Mouse (Mus musculus): Measurements from ENCODE around the gene Prune2.

Gene Prune2

GRCm38 (mm10) chr19:17006220-17006907 lies 50.4 kb downstream of the Prune2 start:
- no peak for DNase-seq (ENCODE audit: low spot score in 2 of 2)

DNA sequence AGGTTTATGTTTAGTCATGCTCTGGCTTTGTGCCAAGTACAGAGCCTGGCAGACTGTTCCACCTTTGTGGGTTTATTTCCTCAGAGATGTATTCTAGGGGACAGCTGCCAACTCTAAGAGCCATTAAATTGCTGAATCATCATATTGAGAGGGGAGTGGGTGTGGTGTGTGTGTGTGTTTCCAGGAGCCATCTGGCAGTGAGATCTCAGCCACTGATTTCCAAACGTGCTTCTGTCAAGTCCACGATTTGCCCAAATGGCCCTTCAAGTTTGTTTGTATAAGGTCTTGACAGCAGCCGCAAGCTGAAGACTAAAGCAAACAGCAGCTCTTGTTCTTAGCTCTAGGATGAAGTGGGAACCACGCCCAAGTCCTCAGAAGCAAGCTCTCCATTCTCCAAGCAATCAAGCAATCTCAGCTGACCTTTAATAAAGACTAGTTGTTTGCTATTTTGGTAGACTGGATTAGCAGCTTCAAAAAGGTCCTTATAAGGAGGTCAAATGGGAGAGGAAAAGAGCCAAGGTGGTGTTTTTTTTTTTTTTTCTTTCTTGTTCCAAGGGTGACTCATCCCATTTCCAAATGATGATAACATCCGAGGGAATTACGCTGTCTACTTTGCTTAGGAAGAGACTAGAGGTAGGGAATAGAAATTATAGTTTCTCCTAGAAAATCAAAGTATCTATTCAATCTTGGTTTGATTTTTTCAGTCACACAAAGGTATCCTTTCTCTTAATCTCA lies 55.5 kb downstream of the Prune2 start:
- peak; percentile 48 to 64 for DNase-seq (ENCODE audit: low spot score in 2 of 2)

GRCm38 (mm10) chr19:17013085-17013484 lies 57.2 kb downstream of the Prune2 start:
- no peak for DNase-seq (ENCODE audit: low spot score in 2 of 2)

GRCm38 (mm10) chr19:17014337-17015124 lies 58.6 kb downstream of the Prune2 start:
- DNase-seq (ENCODE audit: low spot score in 2 of 2), result no peak

- DNase-seq (ENCODE audit: low spot score in 2 of 2), result no peak
These were observed 68.8 kb downstream of the Prune2 start for GRCm38 (mm10) chr19:17024748-17025147.

GRCm38 (mm10) chr19:17030276-17030675 lies 74.4 kb downstream of the Prune2 start:
- peak; percentile 57 to 61 for DNase-seq (ENCODE audit: low spot score in 2 of 2)

DNA sequence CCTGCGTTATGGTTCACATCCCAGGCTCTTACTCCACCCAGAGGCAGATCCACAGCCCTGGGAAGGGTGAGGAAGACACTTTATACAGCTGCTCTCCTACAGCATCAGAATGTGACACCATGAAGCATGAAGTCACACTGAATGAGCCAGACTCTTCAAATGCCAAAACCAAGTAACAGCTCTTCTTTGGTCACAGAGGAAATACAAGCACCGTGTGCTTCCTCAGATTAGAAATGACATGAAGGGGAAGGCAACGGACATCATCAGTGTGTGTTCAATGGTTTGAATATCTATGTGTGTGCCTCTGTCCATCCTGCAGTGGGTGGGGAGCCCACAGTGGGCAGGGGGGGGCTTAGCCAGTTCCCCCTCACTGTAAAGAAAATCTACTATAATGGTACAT lies 76.4 kb downstream of the Prune2 start:
- DNase-seq (ENCODE audit: low spot score in 2 of 2), result no peak

GRCm38 (mm10) chr19:17046961-17047360 lies 91.0 kb downstream of the Prune2 start:
- no peak for DNase-seq (ENCODE audit: low spot score in 2 of 2)

- DNase-seq (ENCODE audit: low spot score in 2 of 2), result no peak
These were observed 100.0 kb downstream of the Prune2 start for GRCm38 (mm10) chr19:17055892-17056291.

DNA sequence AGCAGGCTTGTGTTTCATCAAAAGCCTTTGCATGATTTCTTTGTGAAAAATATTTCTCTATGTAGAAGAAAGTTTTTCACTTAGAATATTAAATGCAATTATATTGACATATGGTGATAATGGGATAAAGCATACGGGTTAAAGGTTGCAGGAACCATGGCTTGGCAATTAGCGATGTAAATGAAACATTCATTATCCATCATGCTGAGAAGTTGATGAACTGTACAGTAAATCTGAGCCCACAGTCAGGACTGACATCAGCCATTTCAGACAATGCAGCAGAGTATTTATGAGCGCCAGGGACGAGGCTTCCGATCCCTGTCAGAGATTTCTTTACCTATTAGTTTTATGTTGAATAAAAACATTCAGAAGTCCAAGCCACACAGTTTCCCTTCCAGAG lies 104.2 kb downstream of the Prune2 start:
- no peak for DNase-seq (ENCODE audit: low spot score in 2 of 2)

DNA sequence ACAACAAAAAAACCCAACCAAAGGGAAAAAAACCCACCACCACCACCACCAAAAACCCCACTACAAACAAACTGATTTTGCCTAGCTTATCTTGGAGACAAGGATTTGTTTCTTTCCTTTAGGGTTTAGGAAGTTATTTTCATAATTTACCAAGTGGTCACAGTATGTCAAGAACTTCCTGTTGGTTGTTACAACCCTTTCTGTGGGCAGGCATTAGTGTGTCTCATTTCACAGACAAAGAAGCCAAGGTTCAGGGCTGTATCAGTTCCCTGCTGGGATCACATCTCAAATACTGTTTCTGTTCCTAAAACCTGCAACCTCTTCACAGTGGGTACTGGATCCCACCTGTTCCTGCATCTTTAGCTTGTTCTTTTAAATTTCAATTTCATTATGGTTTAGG lies 108.5 kb downstream of the Prune2 start:
- DNase-seq (ENCODE audit: low spot score in 2 of 2), result no peak

DNA sequence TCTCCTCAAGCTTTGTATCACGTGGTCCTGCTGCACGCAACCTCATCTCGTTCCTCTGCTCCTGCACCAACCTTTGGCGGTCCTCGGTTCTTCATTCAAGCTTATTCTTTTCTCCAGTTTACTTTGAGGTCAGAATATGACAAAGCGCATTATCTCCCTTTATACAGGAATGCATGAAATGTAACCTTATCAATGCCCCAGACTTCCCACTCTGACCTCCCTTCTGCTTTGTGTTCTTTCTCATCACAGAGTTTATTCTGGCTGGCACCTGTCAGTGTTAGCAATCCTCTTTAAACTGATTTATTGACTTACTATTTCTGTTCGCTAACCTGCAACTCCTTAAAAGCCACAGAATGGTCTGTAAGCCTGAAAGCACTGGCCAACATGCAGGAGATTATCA lies 113.1 kb downstream of the Prune2 start:
- DNase-seq (ENCODE audit: low spot score in 2 of 2), result no peak

- no peak for DNase-seq (ENCODE audit: low spot score in 2 of 2)
These were observed 115.3 kb downstream of the Prune2 start for GRCm38 (mm10) chr19:17071205-17071604.

DNA sequence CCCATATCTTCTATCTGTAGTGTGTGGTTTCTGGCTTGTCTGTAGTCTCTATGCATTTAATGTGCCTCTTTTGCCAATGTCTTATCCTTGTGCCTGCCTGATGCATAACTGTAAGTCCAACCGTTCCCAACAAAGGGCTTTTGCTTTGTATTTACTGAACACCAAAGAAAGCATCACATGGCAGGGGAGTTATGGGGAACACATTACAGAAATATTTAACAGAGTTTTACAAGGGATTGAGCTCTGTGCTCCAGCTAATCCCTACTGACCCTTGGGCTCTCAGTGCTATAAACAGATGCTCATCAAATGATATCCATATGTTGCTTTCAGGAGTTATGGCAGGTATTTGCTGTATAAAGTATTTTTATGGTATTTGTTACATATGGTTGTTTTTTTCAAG lies 116.3 kb downstream of the Prune2 start:
- DNase-seq (ENCODE audit: low spot score in 2 of 2), result no peak

- no peak for DNase-seq (ENCODE audit: low spot score in 2 of 2)
These were observed 122.9 kb downstream of the Prune2 start for GRCm38 (mm10) chr19:17078643-17079316.

DNA sequence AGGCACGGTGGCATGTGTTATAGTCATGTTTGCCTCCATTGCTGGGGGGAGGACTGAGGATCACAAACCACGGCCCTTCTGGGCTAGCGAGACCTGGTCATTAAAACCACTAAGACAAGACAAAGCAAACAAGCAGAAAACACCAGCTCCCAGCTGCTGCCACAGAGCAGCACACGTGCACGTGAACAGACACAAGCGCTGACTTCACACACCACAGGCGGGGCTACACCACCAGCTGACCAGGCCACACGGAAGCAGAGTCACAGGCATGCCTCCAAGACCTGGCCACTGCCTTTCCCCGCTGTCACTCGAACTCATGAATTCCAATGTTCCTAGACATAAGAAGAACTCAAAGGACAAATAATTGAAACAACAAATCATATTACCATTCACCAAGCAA lies 125.5 kb downstream of the Prune2 start:
- DNase-seq (ENCODE audit: low spot score in 2 of 2), result no peak

DNA sequence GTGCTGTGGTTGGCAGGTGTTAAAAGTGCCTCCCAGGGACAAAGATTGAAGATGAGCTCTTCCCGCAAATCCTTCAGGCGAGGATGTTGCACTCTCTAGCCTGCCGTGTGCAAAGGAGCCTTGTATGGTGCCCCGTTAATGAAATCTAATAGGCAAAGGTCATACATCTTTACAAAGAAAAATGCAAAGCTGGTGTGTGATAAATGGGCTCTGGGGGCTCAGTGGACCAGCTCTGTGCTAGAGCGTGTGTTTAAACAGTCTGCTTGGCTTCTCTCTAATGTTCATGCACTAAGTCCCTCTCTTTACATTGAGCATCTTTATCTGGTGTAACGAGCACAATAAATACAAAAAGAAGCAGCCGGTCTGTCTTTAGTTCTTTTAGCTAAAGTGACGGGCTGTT lies 138.1 kb downstream of the Prune2 start:
- no peak for DNase-seq (ENCODE audit: low spot score in 2 of 2)

GRCm38 (mm10) chr19:17096338-17096737 lies 140.4 kb downstream of the Prune2 start:
- DNase-seq (ENCODE audit: low spot score in 2 of 2), result no peak

GRCm38 (mm10) chr19:17097210-17097609 lies 141.3 kb downstream of the Prune2 start:
- no peak for DNase-seq (ENCODE audit: low spot score in 2 of 2)

GRCm38 (mm10) chr19:17108782-17109181 lies 152.9 kb downstream of the Prune2 start:
- no peak for DNase-seq (ENCODE audit: low spot score in 2 of 2)

DNA sequence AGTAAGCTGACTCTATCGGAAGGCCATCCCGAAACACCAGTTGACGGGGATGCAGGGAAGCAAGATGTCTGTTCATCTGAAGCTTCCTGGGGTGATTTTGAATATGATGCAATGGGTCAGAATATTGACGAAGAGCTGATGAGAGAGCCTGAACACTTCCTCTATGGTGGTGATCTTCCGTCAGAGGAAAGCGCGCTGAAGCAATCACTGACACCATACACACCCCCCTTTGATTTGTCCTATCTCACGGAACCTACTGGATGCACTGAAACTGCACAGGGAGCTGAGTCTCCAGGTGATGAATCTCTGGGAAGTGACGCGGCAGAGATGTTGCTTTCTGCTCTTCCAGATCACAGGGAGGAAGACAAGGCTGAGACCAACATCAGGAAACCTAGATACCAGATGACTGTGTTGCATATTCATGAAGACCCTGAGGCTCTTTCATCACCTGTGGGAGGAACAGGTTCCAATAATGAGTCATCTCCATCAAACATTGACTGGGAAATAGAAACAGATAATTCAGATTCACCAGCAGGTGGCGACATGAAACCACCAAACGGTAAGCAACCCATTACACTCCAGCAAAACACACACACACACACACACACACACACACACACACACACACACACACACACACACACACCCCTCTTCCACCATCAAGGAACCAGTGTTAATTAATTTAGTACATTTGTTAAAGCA lies 168.3 kb downstream of the Prune2 start:
- DNase-seq (ENCODE audit: low spot score in 2 of 2), result peak; percentile 28 to 42
